Mouse (Mus musculus): ENCODE results near the gene 4930558K02Rik. TPM values are rescaled to one million over a fixed set of nuclear protein-coding genes. Genes with fewer than 3 reads are reported as not detected.

The 4930558K02Rik gene
- polyA plus RNA-seq, 3 experiments from 2014 or later = not detected

DNA sequence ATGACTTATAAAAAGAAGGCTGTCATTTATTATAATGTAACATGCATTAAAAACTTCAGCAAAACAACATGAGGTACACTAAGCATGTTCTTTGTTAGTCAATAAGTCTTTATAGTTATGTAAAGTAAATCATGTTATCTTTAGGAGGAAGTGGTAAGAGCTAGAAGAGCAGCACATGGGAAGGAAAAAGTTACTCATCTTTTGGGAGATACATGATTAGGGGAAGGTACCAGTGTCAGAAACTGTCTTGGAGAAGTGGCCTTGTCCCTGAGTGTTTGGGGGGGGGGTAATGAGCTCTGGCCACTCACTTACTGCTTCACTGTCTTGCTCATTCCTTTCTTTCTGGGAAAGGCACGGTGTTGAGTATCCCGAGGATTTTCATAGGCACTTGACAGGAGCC is 37.4 kb downstream of the 4930558K02Rik start:
- ATAC-seq = no peak

DNA sequence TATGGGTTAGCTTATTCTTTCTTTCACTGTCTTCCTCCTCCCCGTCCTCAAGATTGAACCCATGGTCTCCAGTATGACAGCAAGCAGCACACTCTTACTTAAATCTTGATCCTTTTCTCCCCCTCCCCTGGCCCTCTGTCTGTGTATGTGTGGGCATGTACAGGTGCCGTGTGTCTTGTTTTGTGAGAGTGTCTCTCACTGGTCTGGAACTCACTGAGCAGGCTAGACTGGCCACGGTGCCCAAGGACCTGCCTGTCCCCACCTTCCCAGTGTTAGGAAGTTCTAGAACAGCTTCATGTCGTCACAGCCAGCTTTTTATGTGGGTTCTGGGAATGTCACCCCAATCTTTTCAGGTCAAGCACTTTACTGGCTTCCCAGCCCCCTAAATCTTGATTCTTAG is 47.1 kb downstream of the 4930558K02Rik start:
- no peak for ATAC-seq

DNA sequence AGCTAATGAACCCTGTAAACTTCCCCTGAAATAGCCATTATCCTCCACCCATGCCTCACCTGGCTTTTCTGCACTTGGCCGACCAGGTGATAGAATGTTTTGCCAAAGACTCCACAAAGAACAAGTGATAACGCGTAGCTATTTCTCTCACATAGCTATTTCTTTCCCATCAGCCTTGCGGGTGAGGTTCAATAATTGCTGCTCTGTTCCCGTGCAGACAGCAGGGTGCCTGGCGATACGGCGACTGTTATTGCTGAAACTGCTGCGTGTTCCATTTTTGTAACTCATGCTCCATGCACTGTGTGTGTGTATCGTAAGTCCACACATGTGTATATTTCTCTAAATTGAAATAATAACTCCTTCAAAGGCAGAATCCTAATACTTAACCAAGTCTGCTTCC is 47.6 kb downstream of the 4930558K02Rik start:
- no peak for ATAC-seq

DNA sequence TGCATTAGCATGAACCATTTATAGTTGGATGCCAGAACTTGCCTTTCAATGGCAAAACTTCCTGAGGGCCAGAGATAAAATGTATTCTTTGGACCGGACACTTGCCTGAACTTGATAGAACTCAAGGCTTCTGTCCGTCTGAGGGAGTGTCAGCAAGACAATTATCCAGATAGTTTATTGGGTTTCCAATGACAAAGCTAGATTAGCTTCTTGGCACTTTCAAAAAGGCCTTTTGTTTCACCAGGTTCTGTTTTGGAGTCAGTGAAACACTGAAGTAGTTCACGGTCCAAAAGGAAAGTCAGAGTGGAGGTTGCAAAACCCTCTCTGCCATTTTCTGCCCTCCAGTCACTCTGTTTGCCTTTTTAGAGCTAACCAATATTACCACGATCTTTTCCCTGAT is 48.1 kb downstream of the 4930558K02Rik start:
- ATAC-seq = no peak

DNA sequence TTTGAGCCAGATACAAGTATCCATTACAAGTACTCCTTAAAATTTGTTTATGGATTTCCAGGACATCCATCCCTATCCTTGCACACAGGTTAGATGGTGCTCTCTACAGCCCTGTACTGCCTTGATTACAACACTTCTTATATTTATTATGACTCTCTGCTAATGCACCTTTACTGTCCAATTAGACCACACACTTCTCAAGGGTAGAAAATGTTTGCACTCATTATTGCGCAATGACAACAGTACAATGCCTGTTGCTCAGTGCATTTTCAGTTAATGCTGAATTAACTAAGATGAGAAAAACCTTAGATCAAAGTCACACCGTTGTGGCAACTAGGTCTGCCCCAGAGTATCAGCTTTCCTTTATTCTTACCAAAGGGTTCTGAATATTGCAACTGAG is 51.5 kb downstream of the 4930558K02Rik start:
- no peak for ATAC-seq

DNA sequence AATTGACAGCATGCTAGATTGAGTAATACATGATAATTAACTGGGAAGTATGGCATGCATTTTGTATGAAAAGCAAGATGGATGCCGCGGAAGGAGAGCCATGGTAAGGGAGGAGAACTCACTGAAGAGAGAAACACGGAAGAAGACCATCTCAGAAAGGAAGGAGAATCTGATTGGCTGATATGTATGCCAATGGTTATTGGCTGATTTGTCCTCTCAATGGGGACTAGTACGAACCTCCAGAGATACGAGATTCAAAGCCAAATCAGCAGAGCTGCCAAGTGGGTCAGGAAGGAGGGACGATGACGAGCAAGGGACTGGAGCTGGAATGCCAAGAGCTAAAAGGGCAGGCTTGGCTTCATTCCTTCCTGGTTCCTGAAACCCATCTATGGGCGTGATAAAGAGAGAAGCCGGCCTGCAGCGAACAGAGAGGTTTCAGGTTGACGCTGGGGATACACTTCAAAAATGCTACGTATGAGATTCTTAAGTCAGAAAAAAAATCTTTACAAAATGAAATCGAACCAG is 54.1 kb downstream of the 4930558K02Rik start:
- no peak for ATAC-seq

DNA sequence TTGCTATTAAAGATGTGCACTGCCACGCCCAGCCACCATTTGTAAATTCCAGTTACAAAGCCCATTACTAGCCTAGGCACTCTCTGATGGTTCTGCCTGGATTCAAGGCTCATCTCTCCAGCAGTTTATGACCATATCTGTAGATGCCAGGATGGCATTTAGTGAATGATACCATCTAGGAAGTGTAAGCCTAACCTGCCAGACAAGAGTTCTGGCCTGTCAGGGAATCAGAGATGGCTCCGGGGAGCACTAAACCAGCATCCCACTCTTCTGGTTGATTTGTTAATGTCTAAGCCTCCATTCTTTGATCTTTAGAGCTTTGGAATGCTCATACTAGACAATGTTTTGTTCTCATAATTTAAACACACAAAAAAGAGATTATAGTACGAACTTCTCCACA is 55.1 kb downstream of the 4930558K02Rik start:
- ATAC-seq = no peak

DNA sequence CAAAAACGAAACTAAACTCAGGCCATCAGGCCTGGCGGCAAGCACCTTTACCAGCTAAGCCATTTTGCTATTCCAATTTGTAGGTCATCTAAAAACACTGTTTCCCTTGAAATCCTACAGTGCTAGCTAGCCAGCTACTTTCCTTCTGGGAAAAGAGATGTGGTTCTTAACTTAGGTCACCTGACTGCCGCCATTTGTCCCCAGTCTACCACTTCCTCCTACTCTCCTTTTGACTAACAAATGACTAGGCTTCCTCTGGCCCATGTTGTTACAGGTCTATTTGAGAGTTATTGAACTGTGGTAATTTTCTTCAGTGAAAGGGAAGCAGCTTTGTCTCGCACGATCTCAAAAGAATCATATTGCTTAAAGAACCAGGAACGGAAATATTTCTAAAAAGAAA is 57.5 kb downstream of the 4930558K02Rik start:
- peak; percentile 63 for ATAC-seq

DNA sequence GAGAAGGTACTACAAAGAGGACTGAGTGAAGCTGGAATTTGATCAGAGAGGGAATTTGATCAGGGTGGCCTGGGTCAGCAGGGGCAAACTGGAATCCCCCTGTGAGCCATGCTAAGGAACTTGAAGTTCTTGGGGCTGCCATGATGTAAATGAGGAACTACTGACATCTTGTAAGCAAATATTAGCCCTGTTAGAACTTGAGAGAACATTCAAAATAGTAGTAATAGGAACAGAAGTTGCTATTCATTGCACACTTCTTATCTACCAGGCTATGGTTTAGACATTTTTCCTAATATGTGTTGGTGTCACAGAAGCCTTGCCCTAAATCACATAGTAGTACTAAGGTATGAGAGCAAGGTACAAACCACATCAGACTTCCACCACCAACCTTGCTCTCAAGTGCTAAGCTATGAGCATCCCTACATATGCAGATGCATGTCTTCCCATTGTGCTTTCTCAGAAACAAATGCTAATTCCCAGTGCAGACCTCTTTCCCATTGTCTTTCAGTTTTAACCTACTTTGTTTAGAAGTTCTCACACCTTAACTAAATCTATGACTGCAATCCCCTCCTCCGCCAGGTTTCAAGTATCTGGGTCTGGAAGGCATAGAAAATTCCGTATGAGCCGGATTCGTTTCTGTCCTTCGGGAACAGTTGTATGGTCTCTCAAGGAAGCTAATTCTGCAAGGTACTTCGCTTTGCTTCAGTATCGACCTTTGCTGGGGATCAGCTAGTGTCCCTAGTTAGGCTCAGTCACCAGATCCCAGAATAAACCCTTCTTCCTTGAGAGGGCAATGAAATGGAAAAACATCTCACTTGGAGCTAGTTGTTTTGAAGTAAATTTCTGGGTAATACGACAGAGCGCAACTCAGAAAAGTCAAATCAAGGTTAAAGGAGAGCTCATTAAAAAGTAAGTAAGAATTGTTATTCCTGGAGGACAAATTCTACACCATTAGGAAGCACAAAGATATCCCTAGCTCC is 58.7 kb downstream of the 4930558K02Rik start:
- no peak for ATAC-seq

DNA sequence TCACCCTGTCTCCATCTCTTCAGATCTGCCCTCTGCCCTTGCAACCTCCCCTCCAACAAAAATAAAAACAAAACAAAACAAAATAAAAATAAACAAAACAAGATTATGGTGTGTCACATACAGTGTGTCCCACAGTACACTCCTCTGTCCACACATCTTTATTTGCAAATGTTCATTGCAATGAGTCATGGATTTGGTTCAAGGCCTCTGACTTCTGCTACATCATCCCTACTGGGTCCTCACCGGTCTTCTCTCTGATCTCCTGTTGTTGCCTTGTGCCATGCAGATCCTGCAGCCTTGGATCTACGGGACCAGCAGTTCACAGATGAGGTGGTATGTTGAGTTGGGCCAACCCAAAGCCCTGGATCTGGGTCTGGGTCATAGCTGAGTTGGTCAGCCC is 59.8 kb downstream of the 4930558K02Rik start:
- no peak for ATAC-seq

DNA sequence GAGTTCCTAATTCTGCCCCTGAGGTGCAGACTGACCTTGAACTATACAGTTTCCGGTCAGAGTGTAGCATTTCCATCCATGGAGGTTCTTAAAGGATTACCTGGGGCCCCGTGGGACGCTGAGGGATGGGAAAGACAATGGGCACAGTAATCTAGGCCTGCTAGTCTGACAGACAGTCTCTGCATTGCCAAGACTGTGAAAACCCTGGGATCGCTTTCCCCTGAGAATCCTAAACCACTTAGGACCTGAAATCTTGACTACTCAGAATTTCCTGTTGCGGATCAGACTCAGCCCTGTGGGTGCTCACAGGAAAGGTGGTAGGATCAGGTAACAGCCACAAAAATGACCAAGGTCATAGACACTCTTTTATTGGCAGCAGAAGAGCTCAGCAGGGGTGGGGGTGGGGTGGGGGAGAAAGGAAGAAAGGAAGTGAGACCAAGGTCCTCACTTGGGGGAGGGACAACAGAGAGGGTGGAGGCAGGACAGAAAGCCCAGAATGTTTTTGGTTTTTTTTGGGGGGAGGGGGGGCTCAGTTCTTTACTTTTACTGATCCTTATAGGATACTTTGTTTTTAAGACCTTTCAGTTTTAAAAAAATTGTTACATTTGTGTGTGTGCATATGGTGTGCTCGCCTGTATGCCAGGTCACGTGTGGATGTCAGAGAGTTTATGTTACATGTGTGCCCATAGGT is 60.6 kb downstream of the 4930558K02Rik start:
- no peak for ATAC-seq

DNA sequence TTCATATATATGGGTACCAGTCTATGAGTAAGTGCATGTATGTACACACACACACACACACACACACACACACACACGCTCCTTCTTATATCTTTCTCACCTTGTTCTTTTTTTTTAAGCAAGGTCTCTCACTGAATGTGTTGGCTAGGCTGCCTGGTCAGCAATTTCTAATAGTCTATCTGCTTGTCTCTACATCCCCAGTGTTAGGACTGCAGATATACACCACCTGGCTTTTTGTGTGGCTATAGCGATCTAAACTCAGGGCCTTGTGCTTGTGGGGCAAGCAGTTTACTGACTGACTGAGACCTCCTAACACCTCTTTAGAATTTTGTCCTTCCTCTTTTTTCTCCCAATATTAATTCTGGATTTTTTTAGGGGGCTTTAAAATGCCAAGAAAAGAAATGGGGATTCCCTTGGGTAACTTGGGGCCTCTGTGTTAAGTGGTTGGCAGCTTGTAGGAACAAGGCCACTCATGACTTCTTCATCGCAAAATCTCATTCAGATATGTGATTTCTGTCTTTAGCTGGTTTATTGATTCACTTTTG is 61.4 kb downstream of the 4930558K02Rik start:
- ATAC-seq = no peak

DNA sequence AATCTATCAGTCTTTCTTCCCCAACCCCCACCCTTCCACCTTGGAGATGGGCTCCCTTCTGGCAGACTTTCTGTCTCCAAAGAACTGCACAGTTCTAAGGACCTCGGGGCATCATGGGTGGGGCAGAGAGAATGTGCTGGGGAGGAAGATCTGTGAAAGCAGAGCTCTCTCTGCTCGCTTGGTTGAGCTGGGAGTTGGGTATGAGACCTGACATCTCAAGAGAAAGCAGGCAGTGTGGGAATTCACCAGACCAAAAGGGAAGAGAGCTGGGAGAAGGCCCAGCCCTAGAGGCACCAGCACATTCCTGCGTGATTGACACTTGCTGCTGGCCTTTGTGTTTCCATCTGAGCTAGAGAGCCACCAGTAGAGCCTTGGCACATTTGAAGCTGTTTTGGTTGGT is 63.4 kb downstream of the 4930558K02Rik start:
- ATAC-seq = no peak

DNA sequence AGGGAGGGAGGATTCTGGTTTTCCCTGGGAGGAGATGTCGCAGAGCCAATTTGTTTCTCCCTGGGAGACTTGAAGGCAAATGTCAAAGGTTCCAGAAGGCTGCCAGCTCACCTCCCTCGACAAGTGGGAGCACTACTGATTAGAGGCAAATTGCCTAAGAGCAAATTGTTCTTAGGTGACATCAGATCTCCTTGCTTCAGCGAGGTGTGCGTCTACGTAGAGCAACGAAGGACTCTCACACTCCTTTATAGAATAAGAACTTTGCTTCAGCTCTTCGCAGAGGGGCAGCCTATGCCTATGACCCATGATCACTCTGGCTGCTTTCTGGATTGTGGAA is 65.8 kb downstream of the 4930558K02Rik start:
- no peak for ATAC-seq

DNA sequence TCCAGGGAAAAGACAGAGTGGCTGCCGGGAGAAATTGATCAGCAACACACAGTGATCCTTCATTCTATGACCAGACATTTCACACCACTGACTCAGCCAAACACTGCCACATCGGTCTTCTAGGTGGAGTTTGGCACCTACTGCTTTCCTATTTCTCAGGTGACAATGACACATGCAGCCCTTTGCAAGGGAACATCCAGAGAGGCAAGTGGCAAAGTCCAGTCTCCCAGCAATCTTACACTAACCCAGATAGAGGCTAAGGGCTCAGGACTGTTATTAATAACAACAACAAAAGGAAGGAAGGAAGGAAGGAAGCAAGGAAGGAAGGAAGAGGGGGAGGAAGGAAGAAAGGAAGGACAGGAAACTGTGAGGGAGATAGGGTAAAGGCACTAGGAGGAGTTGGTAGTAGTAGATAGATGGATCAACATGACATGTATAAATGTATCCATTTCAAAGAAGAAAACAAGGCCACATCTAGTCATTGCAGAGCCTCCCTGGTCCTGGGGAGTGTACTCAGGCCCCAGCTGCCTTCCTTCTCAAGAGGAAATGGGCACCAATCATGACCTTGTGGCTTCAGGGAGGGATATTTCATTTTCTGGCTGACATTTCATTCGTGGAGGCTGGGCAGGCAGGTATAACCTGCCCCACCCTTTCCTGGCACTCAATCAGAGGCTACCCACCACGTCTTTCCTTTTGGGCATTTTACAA is 66.3 kb downstream of the 4930558K02Rik start:
- no peak for ATAC-seq

DNA sequence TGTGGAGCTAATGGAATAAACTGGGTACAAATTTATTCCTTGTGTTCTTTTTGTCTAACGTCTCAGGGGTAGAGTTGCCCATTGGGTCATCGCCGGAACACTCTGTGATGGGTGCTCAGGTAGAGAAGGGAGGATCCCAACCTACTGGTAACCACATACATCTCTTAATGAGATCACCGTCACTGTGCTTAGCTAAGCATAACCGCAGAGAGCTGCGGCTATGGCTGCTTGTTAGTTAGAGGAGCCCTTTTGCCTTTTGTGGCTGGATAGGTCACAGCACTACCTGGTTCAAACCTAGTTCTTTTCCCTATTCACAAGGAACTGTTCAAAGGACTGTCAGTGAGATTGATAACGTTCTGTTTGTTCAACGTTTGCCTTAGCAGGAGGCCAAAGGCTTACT is 70.4 kb downstream of the 4930558K02Rik start:
- ATAC-seq = no peak

DNA sequence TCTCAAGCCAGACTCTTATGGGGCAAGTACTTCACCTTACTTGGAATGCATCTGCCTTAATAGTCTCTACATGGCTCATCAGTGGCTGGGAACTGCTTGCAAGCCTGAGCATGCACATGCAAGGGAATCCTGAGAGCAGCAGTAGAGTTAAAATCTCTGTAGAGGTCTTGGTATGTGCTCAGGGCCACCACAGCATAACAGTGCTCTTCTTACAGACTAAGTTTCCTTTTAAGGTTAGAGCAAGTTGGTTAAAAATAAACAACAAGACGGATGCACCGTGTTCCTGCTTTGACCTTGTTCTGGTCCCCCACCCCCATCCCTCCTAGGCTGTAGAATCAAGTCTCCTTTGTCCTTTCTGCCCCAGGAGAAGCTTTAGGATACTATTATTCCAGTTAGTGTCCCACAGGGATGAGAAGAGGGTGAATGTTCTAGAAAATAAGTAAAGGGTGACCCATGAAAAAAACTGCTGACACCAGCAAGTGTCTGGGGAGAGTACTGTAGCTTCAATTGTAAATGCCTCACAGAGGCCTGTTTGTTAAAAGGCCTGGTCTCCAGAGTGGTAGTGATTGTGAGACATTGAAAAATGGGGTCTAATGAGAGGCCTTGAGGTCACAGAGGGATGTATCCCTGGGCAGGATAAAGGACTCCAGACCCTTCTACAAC is 71.5 kb downstream of the 4930558K02Rik start:
- ATAC-seq = peak; percentile 77

DNA sequence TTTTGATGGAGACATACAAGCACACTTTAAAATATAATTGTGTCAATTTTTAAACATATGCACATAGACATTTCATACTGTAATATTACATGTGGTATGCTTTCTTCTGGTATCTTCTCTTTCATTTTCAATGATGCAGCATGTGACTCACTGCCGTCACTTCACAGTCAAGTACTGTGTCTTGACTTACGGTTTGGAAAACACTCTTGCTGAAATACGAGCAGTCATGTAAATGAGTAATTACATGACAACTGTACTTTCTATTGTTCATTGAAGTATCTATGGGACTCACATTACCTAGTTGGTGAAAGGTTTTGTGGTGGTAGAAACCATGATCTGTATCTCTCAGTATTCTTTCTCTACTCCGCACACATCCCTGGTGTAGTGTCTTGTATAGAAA is 72.3 kb downstream of the 4930558K02Rik start:
- ATAC-seq = peak; percentile 79

DNA sequence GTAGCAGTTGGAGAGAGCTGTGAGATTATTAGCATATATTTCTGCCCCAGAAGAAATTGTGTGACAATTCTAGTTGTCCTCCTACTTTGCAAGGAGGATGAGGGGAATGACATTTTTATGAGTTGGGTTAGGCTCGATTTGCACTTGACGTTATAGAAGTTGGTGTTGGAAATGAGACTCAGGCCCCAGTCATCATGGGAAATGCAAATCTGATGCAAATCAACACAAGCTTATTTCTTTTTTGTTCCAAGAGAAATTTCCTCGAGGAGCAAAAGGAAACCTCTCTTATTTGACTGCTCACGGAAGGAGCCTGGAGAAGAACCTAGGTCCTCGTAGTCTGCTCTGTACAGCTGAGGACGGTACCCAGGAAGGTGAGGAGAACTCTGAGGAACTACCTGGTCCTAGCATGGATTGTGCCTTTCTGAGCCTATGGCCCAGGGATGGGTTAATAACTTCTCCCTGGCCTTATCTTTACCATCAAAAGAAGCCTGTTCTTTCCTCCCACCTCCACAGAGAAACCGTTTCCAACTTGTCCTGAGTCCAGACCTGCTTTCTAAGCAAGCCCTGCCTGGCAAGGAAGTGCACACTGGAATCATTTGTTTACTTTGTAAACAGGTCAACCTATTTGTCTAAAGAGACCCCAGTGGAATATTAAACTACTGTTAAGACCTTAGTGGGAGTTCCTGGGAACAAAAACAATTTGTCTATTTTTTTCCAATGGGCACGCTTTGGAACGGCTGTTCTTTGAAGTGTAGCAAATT is 76.6 kb downstream of the 4930558K02Rik start:
- no peak for ATAC-seq

DNA sequence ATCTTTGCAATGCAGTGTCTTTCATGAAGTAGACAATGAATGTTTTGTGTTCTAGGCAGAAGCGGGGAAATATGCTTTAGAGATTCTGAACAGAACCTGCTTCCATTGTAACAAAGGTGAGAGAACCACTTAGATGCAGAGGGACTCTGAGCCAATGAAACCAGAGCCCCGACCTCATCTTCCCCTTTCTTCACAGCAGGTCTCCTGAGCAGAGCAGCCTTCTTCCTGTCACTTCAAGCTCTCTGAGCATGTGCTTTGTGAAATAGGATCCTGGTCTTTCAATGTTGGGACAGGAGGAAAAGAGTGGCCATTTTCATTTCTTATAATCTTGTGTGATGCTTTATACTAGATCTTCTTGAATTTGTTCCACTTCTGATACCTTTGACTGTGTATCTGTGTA is 79.3 kb downstream of the 4930558K02Rik start:
- no peak for ATAC-seq

DNA sequence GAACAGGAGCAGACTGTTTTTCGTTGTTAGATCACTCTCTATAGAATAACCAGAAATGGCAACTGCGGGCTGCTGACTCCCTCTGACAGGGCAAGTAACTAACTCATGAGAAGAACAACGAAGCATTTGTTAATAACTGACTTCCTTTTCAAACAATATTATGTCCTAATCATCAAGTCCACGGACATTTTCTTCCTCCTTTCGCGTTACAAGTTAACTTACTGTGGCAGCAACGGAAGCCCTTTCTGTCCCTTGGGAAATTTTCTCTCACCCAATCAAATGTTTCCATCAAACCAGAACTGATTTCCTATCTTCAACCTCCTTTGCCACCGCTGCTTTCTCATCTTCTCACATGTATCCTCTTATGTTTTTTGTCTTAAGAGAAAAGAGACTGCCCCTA is 82.2 kb downstream of the 4930558K02Rik start:
- ATAC-seq = no peak

DNA sequence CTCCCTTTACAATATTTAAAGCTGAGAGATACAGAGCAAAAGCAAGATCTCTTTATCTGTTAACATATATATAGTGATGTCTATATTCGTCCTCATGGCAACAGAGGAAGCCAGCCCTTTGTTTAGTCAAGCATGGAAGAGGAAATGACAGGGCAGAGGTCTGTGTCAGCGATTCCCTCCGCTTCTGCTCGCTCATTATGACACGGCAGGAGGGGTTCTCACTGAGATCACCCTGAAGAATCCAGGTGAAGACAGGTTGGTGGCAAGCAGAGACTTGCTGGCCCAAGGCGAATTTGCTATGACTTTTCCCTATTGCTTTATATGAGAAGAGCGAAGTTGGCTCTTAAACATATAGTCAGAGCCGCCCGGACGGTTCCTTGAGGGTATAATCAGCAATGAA is 83.3 kb downstream of the 4930558K02Rik start:
- ATAC-seq = peak; percentile 44

Measured in inflammation-experienced regulatory T-cells, adult 6 months (primary cell).